Mouse (Mus musculus): ENCODE measurements at regions not wholly inside any gene's neighbourhood (a gene's known extent, or its start where the extent isn't known, plus 50 kb on each side); places are given as distances from the start of the nearest gene placed in this dataset.

DNA sequence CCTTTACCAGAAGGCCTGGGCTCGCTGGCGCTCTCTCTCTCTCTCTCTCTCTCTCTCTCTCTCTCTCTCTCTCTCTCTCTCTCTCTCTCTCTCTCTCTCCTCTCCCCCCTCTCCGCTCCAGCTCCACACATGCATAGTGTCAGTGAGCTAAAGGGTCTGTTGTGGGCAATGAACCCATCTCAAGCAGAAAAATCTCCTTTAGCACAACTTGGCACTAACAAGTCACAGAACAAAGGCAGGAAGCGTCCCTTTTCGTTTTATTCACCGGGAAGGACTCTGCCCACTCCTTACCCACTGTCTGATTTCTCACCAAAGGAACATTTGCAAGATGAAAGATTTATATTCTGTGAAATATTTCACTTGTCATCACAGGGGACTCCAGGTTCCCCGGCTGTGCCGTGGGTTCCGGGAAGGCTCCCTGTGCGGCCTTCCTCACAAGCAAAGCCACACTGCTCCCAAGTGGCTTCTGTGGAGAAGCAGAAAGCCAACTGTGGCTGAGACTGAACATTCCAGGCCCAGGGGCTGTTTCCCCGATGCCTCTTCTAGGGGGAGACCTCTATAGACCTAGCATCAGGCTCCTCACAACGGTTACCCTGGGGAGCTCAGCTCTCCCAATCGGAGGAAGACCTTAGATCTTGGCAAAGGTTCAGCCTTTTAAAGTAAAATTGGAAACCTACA, 253.2 kb upstream of the Spred2 start:
- DNase-seq (ENCODE audit: low read depth in 3 of 3, low spot score in 3 of 3) (no peak), ATAC-seq (ENCODE audit: insufficient read depth) (no peak)
- H3K4me1 ChIP-seq (replicated peaks; ENCODE audit: control insufficient read depth in 2 of 2, insufficient read depth in 2 of 2, low read length in 1 of 2), result no peaks in the 10 kb centered on the region
- WGBS (ENCODE audit: insufficient replicate concordance), result 53% methylated on average over 13 of the region's 13 CpGs
- no peak overlapping the region for H3K9ac ChIP-seq (replicated peaks)
- no peaks in the 10 kb centered on the region for H3K36me3 ChIP-seq (replicated peaks; ENCODE audit: control insufficient read depth, insufficient read depth, low read depth)
- no peak overlapping the region for H3K4me2 ChIP-seq (ENCODE audit: low read depth)
- H3K27ac ChIP-seq, result no peak overlapping the region
- no peaks in the 10 kb centered on the region for H3K9me3 ChIP-seq (ENCODE audit: control insufficient read depth, low read length)
- TF ChIP-seq CTCF (IDR thresholded peaks at IDR 0.05; ENCODE audit: low read depth), result no peak
- TF ChIP-seq EP300 (IDR thresholded peaks at IDR 0.05; ENCODE audit: low read depth), result no peak
- H3K4me3 ChIP-seq (ENCODE audit: insufficient read depth in 1 of 2, low read depth in 2 of 2, low read length in 2 of 2), result no peak overlapping the region
- H3K27me3 ChIP-seq (ENCODE audit: control insufficient read depth, insufficient read depth, low read length), result no peaks in the 10 kb centered on the region

DNA sequence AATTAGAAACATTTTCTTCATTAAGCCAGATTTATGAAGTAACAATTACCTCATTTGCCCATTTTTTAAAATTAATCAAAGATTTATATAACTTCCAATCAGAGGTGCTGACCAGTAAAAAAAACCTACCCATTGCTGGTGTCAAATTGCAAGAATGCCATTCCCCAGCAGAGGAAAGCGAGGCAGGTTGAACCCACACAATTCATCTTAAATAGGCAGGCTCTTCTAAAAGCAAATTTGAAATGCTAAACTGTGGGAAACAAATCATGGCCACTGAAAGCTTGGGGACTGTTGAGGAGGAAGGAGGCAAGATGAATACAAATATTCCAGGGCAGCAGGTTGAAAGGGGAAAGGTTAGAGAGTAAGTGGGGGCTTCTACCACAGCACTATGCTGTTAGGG, 251.2 kb upstream of the Spred2 start:
- Histone ChIP-seq H3K4me1 (replicated peaks; ENCODE audit: control insufficient read depth in 2 of 2, insufficient read depth in 2 of 2, low read length in 1 of 2) (no peaks in the 10 kb centered on the region), H3K27ac (no peak overlapping the region), H3K9ac (replicated peaks) (no peak overlapping the region), H3K4me2 (ENCODE audit: low read depth) (no peak overlapping the region), H3K36me3 (replicated peaks; ENCODE audit: control insufficient read depth, insufficient read depth, low read depth) (no peaks in the 10 kb centered on the region), H3K9me3 (ENCODE audit: control insufficient read depth, low read length) (no peaks in the 10 kb centered on the region), H3K4me3 (ENCODE audit: insufficient read depth in 1 of 2, low read depth in 2 of 2, low read length in 2 of 2) (no peak overlapping the region), H3K27me3 (ENCODE audit: control insufficient read depth, insufficient read depth, low read length) (no peaks in the 10 kb centered on the region)
- no peak for ATAC-seq (ENCODE audit: insufficient read depth)
- no peak for DNase-seq (ENCODE audit: low read depth in 3 of 3, low spot score in 3 of 3)
- 43% methylated on average over 1 of the region's 1 CpGs for WGBS (ENCODE audit: insufficient replicate concordance)
- TF ChIP-seq CTCF (IDR thresholded peaks at IDR 0.05; ENCODE audit: low read depth), result no peak
- TF ChIP-seq EP300 (IDR thresholded peaks at IDR 0.05; ENCODE audit: low read depth), result no peak

DNA sequence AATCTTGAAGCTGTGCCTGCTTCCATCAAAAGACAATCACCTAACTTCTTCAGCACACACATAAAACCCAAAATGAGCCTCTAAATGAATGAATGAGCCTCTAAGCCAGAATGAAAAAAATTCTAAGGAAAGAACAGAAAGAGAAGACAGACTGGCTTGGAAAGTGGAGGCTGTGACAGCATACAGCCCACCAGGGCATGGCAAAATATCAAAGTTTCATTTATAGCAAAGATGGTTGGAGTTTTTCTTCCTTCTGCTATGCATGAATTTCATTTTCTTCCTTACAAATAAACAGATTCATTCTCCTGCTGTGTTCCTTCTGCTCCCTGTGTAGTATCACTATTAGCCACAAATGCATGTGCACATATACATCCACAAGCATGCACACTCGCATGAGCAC, 247.7 kb upstream of the Spred2 start:
- WGBS (ENCODE audit: insufficient replicate concordance), result 54% methylated on average over 1 of the region's 1 CpGs

DNA sequence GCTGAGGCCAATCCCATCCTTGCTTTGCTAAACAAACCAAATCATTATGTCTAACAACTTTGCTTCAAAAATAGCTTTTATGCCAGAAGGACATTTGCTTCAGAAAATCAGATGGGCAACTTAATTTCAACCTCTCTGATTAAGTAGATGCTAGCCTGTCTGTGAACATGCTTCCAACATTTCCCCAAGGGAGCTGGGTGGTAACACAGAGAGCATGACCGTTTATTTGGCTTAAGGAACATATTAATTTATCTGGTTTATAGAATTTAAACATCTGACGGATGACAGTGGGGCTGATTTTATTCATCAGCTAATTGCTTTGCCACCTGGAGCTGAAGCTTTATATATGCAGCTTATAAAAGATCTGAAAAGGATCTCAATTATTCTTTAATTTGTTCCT, 245.1 kb upstream of the Spred2 start:
- Histone ChIP-seq H3K4me2 (ENCODE audit: low read depth) (no peak overlapping the region), H3K9ac (replicated peaks) (no peak overlapping the region), H3K4me1 (replicated peaks; ENCODE audit: control insufficient read depth in 2 of 2, insufficient read depth in 2 of 2, low read length in 1 of 2) (no peaks in the 10 kb centered on the region), H3K9me3 (ENCODE audit: control insufficient read depth, low read length) (no peaks in the 10 kb centered on the region), H3K36me3 (replicated peaks; ENCODE audit: control insufficient read depth, insufficient read depth, low read depth) (no peaks in the 10 kb centered on the region), H3K4me3 (ENCODE audit: insufficient read depth in 1 of 2, low read depth in 2 of 2, low read length in 2 of 2) (no peak overlapping the region), H3K27ac (no peak overlapping the region), H3K27me3 (ENCODE audit: control insufficient read depth, insufficient read depth, low read length) (no peaks in the 10 kb centered on the region)
- DNase-seq (ENCODE audit: low read depth in 3 of 3, low spot score in 3 of 3) (no peak), ATAC-seq (ENCODE audit: insufficient read depth) (no peak)
- WGBS (ENCODE audit: insufficient replicate concordance), result 59% methylated on average over 2 of the region's 2 CpGs
- TF ChIP-seq CTCF (IDR thresholded peaks at IDR 0.05; ENCODE audit: low read depth) (no peak), EP300 (IDR thresholded peaks at IDR 0.05; ENCODE audit: low read depth) (no peak)

More for the DNA sequence above, 247.7 kb upstream of the Spred2 start:
- Histone ChIP-seq H3K27me3 (ENCODE audit: control insufficient read depth, insufficient read depth, low read length) (no peaks in the 10 kb centered on the region), H3K9me3 (ENCODE audit: control insufficient read depth, low read length) (no peaks in the 10 kb centered on the region), H3K4me1 (replicated peaks; ENCODE audit: control insufficient read depth in 2 of 2, insufficient read depth in 2 of 2, low read length in 1 of 2) (no peaks in the 10 kb centered on the region), H3K4me2 (ENCODE audit: low read depth) (no peak overlapping the region), H3K9ac (replicated peaks) (no peak overlapping the region), H3K27ac (no peak overlapping the region), H3K4me3 (ENCODE audit: insufficient read depth in 1 of 2, low read depth in 2 of 2, low read length in 2 of 2) (no peak overlapping the region), H3K36me3 (replicated peaks; ENCODE audit: control insufficient read depth, insufficient read depth, low read depth) (no peaks in the 10 kb centered on the region)
- DNase-seq (ENCODE audit: low read depth in 3 of 3, low spot score in 3 of 3) (no peak), ATAC-seq (ENCODE audit: insufficient read depth) (no peak)
- no peak for TF ChIP-seq EP300 (IDR thresholded peaks at IDR 0.05; ENCODE audit: low read depth)
- TF ChIP-seq CTCF (IDR thresholded peaks at IDR 0.05; ENCODE audit: low read depth), result no peak

DNA sequence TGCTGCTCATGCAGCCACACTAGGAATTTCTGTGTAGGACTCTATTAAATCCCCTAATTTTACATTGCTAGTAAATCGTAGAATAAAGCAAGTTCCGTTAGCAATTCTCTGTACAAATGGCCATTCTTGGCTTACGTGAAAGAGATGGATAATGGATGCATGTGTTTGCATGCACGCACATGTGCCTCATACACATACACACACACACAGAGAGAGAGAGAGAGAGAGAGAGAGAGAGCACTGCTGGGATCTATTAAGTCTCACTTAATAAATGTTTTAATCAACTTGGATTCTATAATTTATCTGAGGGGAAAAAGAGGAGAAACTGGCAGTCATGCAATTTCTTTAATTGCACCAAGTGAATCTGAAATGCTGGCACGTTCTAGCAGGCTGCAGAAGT, 244.5 kb upstream of the Spred2 start:
- H3K4me1 ChIP-seq (replicated peaks; ENCODE audit: control insufficient read depth in 2 of 2, insufficient read depth in 2 of 2, low read length in 1 of 2), result no peaks in the 10 kb centered on the region
- no peaks in the 10 kb centered on the region for H3K27me3 ChIP-seq (ENCODE audit: control insufficient read depth, insufficient read depth, low read length)
- H3K9me3 ChIP-seq (ENCODE audit: control insufficient read depth, low read length), result no peaks in the 10 kb centered on the region
- no peak overlapping the region for H3K4me3 ChIP-seq (ENCODE audit: insufficient read depth in 1 of 2, low read depth in 2 of 2, low read length in 2 of 2)
- H3K36me3 ChIP-seq (replicated peaks; ENCODE audit: control insufficient read depth, insufficient read depth, low read depth), result no peaks in the 10 kb centered on the region
- TF ChIP-seq CTCF (IDR thresholded peaks at IDR 0.05; ENCODE audit: low read depth), result no peak
- no peak for TF ChIP-seq EP300 (IDR thresholded peaks at IDR 0.05; ENCODE audit: low read depth)
- H3K27ac ChIP-seq, result no peak overlapping the region
- H3K4me2 ChIP-seq (ENCODE audit: low read depth), result no peak overlapping the region
- 63% methylated on average over 5 of the region's 5 CpGs for WGBS (ENCODE audit: insufficient replicate concordance)
- no peak for DNase-seq (ENCODE audit: low read depth in 3 of 3, low spot score in 3 of 3)
- no peak for ATAC-seq (ENCODE audit: insufficient read depth)
- no peak overlapping the region for H3K9ac ChIP-seq (replicated peaks)

Data from liver, embryonic 14.5 days (tissue).